Mouse (Mus musculus) liver, embryonic 14.5 days (tissue): ENCODE results near the gene Mgat4c. TPM values are rescaled to one million over a fixed set of nuclear protein-coding genes. Genes with fewer than 3 reads are reported as not detected.

Experiments used
- ATAC-seq: fragments of 200-750 bp; cut with Nextera tagmentation; 2 replicates; pipeline ENCODE4 v1.8.0; 2017; ENCODE audit warnings: moderate number of reproducible peaks, mild to moderate bottlenecking, moderate library complexity; ENCODE audit not compliant: insufficient read depth
- DNase-seq, 3 experiments: peaks; one replicate each; pipeline ENCODE4 v3.0.0-alpha.2; 2012 to 2013; ENCODE audit warnings: low read depth in 3 of 3, low spot score in 3 of 3
- H3K27ac ChIP-seq: fragments of 300-500 bp; sonication (generic); 2 replicates; pipeline ENCODE4 v1.5.1; 2014; ENCODE audit warnings: moderate library complexity, mild to moderate bottlenecking, control low read depth, inconsistent platforms
- H3K27me3 ChIP-seq: fragments of 300-500 bp; sonication (generic); 2 replicates; pipeline ENCODE4 v1.6.1; 2014; ENCODE audit warnings: mild to moderate bottlenecking, low read length, moderate library complexity; ENCODE audit not compliant: control insufficient read depth, insufficient read depth
- H3K36me3 ChIP-seq: fragments of 300-500 bp; sonication (generic); replicated peaks from 2 replicates; pipeline ENCODE4 v1.6.1; 2014; ENCODE audit warnings: low read depth; ENCODE audit not compliant: control insufficient read depth, insufficient read depth
- H3K4me1 ChIP-seq, 2 experiments: fragments of 200-500 bp in 1 of 2; fragments of 300-500 bp in 1 of 2; sonication (generic) in 1 of 2; replicated peaks; 2 replicates each; pipeline ENCODE4 v1.6.1; 2012 to 2014; ENCODE audit warnings: antibody characterized with exemption in 1 of 2, inconsistent platforms in 1 of 2, low read length in 1 of 2; ENCODE audit not compliant: control insufficient read depth in 2 of 2, insufficient read depth in 2 of 2
- H3K4me2 ChIP-seq: fragments of 300-500 bp; sonication (generic); 2 replicates; pipeline ENCODE4 v1.6.1; 2014; ENCODE audit warnings: low read depth, mild to moderate bottlenecking, control low read depth, moderate library complexity
- H3K4me3 ChIP-seq, 2 experiments: fragments of 200-500 bp in 1 of 2; fragments of 300-500 bp in 1 of 2; sonication (generic) in 1 of 2; 2 replicates each; pipeline ENCODE4 v1.5.1; 2012 to 2014; ENCODE audit warnings: low read depth in 2 of 2, low read length in 2 of 2, mild to moderate bottlenecking in 2 of 2, control low read depth in 1 of 2, inconsistent platforms in 1 of 2, moderate library complexity in 1 of 2; ENCODE audit not compliant: insufficient read depth in 1 of 2
- H3K9ac ChIP-seq: fragments of 300-500 bp; sonication (generic); replicated peaks from 2 replicates; pipeline ENCODE4 v1.6.1; 2014; ENCODE audit warnings: mild to moderate bottlenecking, control low read depth, moderate library complexity
- H3K9me3 ChIP-seq: fragments of 300-500 bp; sonication (generic); 2 replicates; pipeline ENCODE4 v1.6.1; 2016; ENCODE audit warnings: low read length, mixed read lengths; ENCODE audit not compliant: control insufficient read depth
- CTCF ChIP-seq: IDR thresholded peaks from 2 replicates; pipeline ENCODE4 v1.5.1; 2016; ENCODE audit warnings: antibody characterized with exemption, low read depth, control low read depth
- EP300 ChIP-seq: IDR thresholded peaks from 2 replicates; pipeline ENCODE4 v1.6.1; 2016; ENCODE audit warnings: antibody characterized with exemption, low read depth
- WGBS: fragments of 180-500 bp; shearing (Covaris S2); extraction: QIAGEN DNeasy Blood & Tissue Kit; methylation state at CpG from one replicate; pipeline ENCODE4 v1.1.7; 2014; ENCODE audit not compliant: insufficient replicate concordance; 5-methylcytosine and 5-hydroxymethylcytosine counted together
- polyA plus RNA-seq, 2 experiments: library from polyadenylated mRNA; depleted of rRNA in 1 of 2; stranded (reverse) in 1 of 2; unstranded in 1 of 2; fragments of >200 nt; fragmentation: Nextera tagmentation in 1 of 2; extraction: Ambion mirVana in 1 of 2; gene quantifications; 2 replicates each; pipeline versions ENCODE4 v1.2.1 to v1.2.3; 2012 to 2014

Mgat4c gene
- polyA plus RNA-seq, 2 experiments, result not detected

DNA sequence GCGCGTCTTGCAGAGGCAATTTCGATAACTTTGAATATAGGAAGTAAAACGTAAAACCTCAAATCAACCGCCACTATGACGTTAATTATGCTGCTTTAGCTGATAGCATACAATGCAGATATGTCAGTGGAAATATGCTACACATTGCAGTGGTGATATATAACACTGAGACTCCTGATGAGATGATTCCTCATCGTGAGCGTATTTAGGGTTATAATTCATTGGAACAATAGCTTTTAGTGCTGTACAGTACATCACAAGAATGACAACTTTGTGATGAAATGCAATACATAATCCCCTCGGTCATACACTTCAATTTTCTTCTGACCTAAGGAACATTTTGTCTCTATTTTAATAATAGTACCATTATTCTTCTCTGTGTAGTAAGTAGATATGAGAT is 564.0 kb downstream of the Mgat4c start:
- Histone ChIP-seq H3K27me3 (no peaks in the 10 kb centered on the region), H3K27ac (no peak overlapping the region), H3K4me3 (no peak overlapping the region), H3K36me3 (no peaks in the 10 kb centered on the region), H3K9ac (no peak overlapping the region), H3K9me3 (no peaks in the 10 kb centered on the region), H3K4me2 (no peak overlapping the region), H3K4me1 (no peaks in the 10 kb centered on the region)
- DNase-seq (no peak), ATAC-seq (no peak)
- no peak for TF ChIP-seq CTCF
- TF ChIP-seq EP300, result no peak
- 70% methylated on average over 9 of the region's 9 CpGs for WGBS

DNA sequence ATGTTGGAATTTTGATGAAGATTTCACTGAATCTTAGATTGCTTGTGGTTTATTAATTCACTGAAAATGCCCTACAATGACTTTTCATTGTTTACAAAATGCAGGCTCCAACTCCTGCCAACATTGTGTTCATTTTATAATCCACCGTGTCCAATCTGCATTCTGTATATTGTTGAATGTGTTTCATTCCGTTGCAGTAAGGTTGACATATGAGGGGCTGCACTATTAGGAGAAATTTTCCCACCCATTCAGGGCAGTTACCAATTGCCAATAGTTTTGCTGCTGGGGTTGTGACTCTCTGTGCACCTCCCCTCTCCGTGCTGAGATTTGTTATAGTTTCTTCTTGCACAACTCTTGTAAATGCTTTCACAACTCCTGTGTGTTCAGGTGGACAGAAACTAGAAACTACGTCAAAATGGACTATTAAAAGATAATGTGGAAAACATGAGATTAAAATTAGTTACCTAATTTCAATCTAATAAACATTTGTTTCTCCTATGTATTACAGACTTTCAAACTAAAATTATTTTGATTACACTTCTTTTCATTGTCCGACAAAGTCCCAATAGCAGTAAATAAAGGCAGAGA is 627.7 kb downstream of the Mgat4c start:
- no peaks in the 10 kb centered on the region for H3K36me3 ChIP-seq
- DNase-seq (no peak), ATAC-seq (no peak)
- H3K9me3 ChIP-seq, result no peaks in the 10 kb centered on the region
- no peak overlapping the region for H3K4me2 ChIP-seq
- WGBS, result 64% methylated on average over 5 of the region's 5 CpGs
- H3K9ac ChIP-seq, result no peak overlapping the region
- H3K4me1 ChIP-seq, result no peaks in the 10 kb centered on the region
- H3K27me3 ChIP-seq, result no peaks in the 10 kb centered on the region
- TF ChIP-seq CTCF, result no peak
- TF ChIP-seq EP300, result no peak
- H3K27ac ChIP-seq, result no peak overlapping the region
- no peak overlapping the region for H3K4me3 ChIP-seq

- Histone ChIP-seq H3K4me2 (no peak overlapping the region), H3K36me3 (no peaks in the 10 kb centered on the region), H3K27me3 (no peaks in the 10 kb centered on the region), H3K4me3 (no peak overlapping the region), H3K27ac (no peak overlapping the region), H3K9me3 (no peaks in the 10 kb centered on the region), H3K9ac (no peak overlapping the region), H3K4me1 (no peaks in the 10 kb centered on the region)
- 64% methylated on average over 5 of the region's 5 CpGs for WGBS
- DNase-seq, result no peak
- ATAC-seq, result no peak
- TF ChIP-seq CTCF, result no peak
- TF ChIP-seq EP300, result no peak
These were observed 684.5 kb downstream of the Mgat4c start for GRCm38 (mm10) chr10:102365685-102366381.

GRCm38 (mm10) chr10:102370576-102370975 is 689.3 kb downstream of the Mgat4c start:
- Histone ChIP-seq H3K27me3 (no peaks in the 10 kb centered on the region), H3K4me3 (no peak overlapping the region), H3K27ac (no peak overlapping the region), H3K36me3 (no peaks in the 10 kb centered on the region), H3K4me2 (no peak overlapping the region), H3K9ac (no peak overlapping the region), H3K4me1 (no peaks in the 10 kb centered on the region), H3K9me3 (no peaks in the 10 kb centered on the region)
- no peak for ATAC-seq
- 34% methylated on average over 1 of the region's 1 CpGs for WGBS
- no peak for DNase-seq
- TF ChIP-seq CTCF, result no peak
- no peak for TF ChIP-seq EP300

DNA sequence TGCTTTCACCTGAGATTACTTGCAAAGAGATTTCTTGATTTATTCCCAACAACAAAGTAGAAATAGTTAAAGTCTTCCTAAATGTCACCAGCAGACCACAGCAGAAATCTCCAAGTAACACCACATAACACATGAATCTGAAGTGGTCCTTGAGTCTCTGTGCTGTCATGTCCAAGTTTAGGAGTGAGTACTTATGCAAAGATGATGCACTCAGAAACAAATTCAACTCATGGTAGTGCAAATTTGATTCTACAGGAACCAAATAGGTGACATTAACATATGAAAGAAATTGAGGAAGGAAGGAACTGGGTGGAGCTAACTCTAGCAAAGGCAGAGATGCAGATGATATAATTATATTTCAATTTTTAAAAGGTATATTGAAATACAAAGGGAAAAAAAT is 690.8 kb downstream of the Mgat4c start:
- H3K4me3 ChIP-seq, result no peak overlapping the region
- H3K9ac ChIP-seq, result no peak overlapping the region
- no peak overlapping the region for H3K4me2 ChIP-seq
- H3K27me3 ChIP-seq, result no peaks in the 10 kb centered on the region
- H3K36me3 ChIP-seq, result no peaks in the 10 kb centered on the region
- no peaks in the 10 kb centered on the region for H3K4me1 ChIP-seq
- TF ChIP-seq CTCF (no peak), EP300 (no peak)
- H3K27ac ChIP-seq, result no peak overlapping the region
- no peaks in the 10 kb centered on the region for H3K9me3 ChIP-seq
- no peak for DNase-seq
- ATAC-seq, result no peak
